Mouse (Mus musculus) CD4-positive, CD25-positive, alpha-beta regulatory T cell, adult 4 months (primary cell): ENCODE measurements around the gene Gm35549. TPM values are rescaled to one million over a fixed set of nuclear protein-coding genes. Genes with fewer than 3 reads are reported as not detected.
A peak's percentile ranks its signal among the peaks of the same experiment; 100 is the strongest.

Experiments
- ATAC-seq: one replicate; pipeline ENCODE4 v1.8.0; 2017
- polyA plus RNA-seq, 2 experiments: library from polyadenylated mRNA; unstranded; fragments of 100-300 nt; shearing (Covaris generic); gene quantifications; one replicate each; pipeline ENCODE4 v1.2.1; 2017

Gm35549 gene
- polyA plus RNA-seq, 2 experiments from 2014 or later = 1.4 to 3.1 TPM

GRCm38 (mm10) chr9:122823374-122824017, 20.3 kb downstream of the Gm35549 start:
- ATAC-seq = no peak

- no peak for ATAC-seq
These were observed 28.5 kb downstream of the Gm35549 start for GRCm38 (mm10) chr9:122815239-122815851.

GRCm38 (mm10) chr9:122814775-122815174, 29.1 kb downstream of the Gm35549 start:
- no peak for ATAC-seq

- no peak for ATAC-seq
These were observed 31.4 kb downstream of the Gm35549 start for GRCm38 (mm10) chr9:122812386-122812785.

GRCm38 (mm10) chr9:122810212-122810611, 33.6 kb downstream of the Gm35549 start:
- no peak for ATAC-seq

GRCm38 (mm10) chr9:122807186-122807585, 36.6 kb downstream of the Gm35549 start:
- no peak for ATAC-seq

- no peak for ATAC-seq
These were observed 37.9 kb downstream of the Gm35549 start for GRCm38 (mm10) chr9:122805845-122806341.

- ATAC-seq = peak; percentile 94
These were observed 38.6 kb downstream of the Gm35549 start, which contains the start of gene Tcaim for GRCm38 (mm10) chr9:122805053-122805844. TSS of gene Tcaim (plus strand) at chr9:122805539.

- ATAC-seq = no peak
These were observed 57.3 kb downstream of the Gm35549 start for GRCm38 (mm10) chr9:122786534-122786933.

- no peak for ATAC-seq
These were observed 58.6 kb downstream of the Gm35549 start for GRCm38 (mm10) chr9:122785231-122785630.

Other genes starting within 250 kb of the Gm35549 start
- gene Topaz1, start 96.7 kb downstream of the Gm35549 start, polyA plus RNA-seq = not detected
- gene Tcaim, start 38.5 kb downstream of the Gm35549 start, polyA plus RNA-seq = 10 to 100 TPM; 18.0 to 19.4 TPM
- gene Zfp445, start 22.0 kb upstream of the Gm35549 start, polyA plus RNA-seq = 10 to 100 TPM; 38.3 to 85.0 TPM
- gene Zkscan7, start 41.6 kb upstream of the Gm35549 start, polyA plus RNA-seq = 1 to 10 TPM; 2.8 to 4.9 TPM
- not detected for gene Zfp105, start 79.0 kb upstream of the Gm35549 start, polyA plus RNA-seq
- 10 to 100 TPM; 25.4 to 31.7 TPM for gene 1110059G10Rik, start 107.0 kb upstream of the Gm35549 start, polyA plus RNA-seq
- 1 to 10 TPM; 5.7 to 8.5 TPM for gene Kif15, start 107.0 kb upstream of the Gm35549 start, polyA plus RNA-seq
- 10 to 100 TPM; 15.1 to 18.6 TPM for gene Tmem42, start 177.3 kb upstream of the Gm35549 start, polyA plus RNA-seq
- 1 to 10 TPM in 1 of 2 experiments, under 1 TPM in 1; 0.83 to 1.7 TPM for gene Tgm4, start 190.7 kb upstream of the Gm35549 start, polyA plus RNA-seq